Mouse (Mus musculus) urinary bladder, postnatal 25 days (tissue): ENCODE data around the gene Gm30302.
"Not testable (repeated sequence)": the region's sequence is repeated elsewhere in the genome, so short reads cannot be mapped to it uniquely, and the experiment has no call there.

Source experiments
- DNase-seq: peaks from one replicate; pipeline ENCODE4 v3.0.0; 2022; ENCODE audit warnings: low spot score

Gm30302 gene

GRCm38 (mm10) chr13:49798901-49799300 is at the start of gene Gm30302:
Gene Gm30302 (minus strand): TSS chr13:49799001.
- DNase-seq, result no peak

GRCm38 (mm10) chr13:49846751-49847150 is 48.0 kb upstream of the Gm30302 start:
- no peak for DNase-seq

GRCm38 (mm10) chr13:49846141-49846540 is 47.3 kb upstream of the Gm30302 start:
- DNase-seq, result no peak

- no peak for DNase-seq
Measured at GRCm38 (mm10) chr13:49845663-49846062, 46.9 kb upstream of the Gm30302 start.

GRCm38 (mm10) chr13:49844071-49844470 is 45.3 kb upstream of the Gm30302 start:
- no peak for DNase-seq

GRCm38 (mm10) chr13:49841186-49841585 is 42.4 kb upstream of the Gm30302 start:
- no peak for DNase-seq

- no peak for DNase-seq
Measured at GRCm38 (mm10) chr13:49830355-49830754, 31.6 kb upstream of the Gm30302 start.

GRCm38 (mm10) chr13:49825300-49825699 is 26.5 kb upstream of the Gm30302 start:
- no peak for DNase-seq

GRCm38 (mm10) chr13:49814958-49815357 is 16.2 kb upstream of the Gm30302 start:
- DNase-seq, result no peak

GRCm38 (mm10) chr13:49814420-49814819 is 15.6 kb upstream of the Gm30302 start:
- DNase-seq, result no peak

GRCm38 (mm10) chr13:49807146-49807545 is 8.3 kb upstream of the Gm30302 start:
- no peak for DNase-seq

- DNase-seq, result no peak
Measured at GRCm38 (mm10) chr13:49788563-49789393, 10.0 kb downstream of the Gm30302 start.

GRCm38 (mm10) chr13:49783899-49784298 is 14.9 kb downstream of the Gm30302 start:
- DNase-seq, result no peak

- DNase-seq, result not testable (repeated sequence)
Measured at GRCm38 (mm10) chr13:49771536-49771935, 27.3 kb downstream of the Gm30302 start.

GRCm38 (mm10) chr13:49769111-49769510 is 29.7 kb downstream of the Gm30302 start:
- no peak for DNase-seq

GRCm38 (mm10) chr13:49768048-49768447 is 30.8 kb downstream of the Gm30302 start:
- DNase-seq, result no peak

GRCm38 (mm10) chr13:49766269-49766668 is 32.5 kb downstream of the Gm30302 start:
- DNase-seq, result no peak

- no peak for DNase-seq
Measured at GRCm38 (mm10) chr13:49765306-49765705, 33.5 kb downstream of the Gm30302 start.

GRCm38 (mm10) chr13:49762208-49762607 is 36.6 kb downstream of the Gm30302 start:
- no peak for DNase-seq

- DNase-seq, result no peak
Measured at GRCm38 (mm10) chr13:49760675-49761074, 38.1 kb downstream of the Gm30302 start.

- DNase-seq, result no peak
Measured at GRCm38 (mm10) chr13:49757966-49758365, 40.8 kb downstream of the Gm30302 start.

GRCm38 (mm10) chr13:49756591-49756990 is 42.2 kb downstream of the Gm30302 start:
- DNase-seq, result no peak

GRCm38 (mm10) chr13:49741285-49742040 is 57.3 kb downstream of the Gm30302 start:
- DNase-seq, result no peak
